Mouse (Mus musculus) heart, adult 2 months (tissue): ENCODE results near the gene Snrpf.

Experiments
- CTCF ChIP-seq: fragments of 200-600 bp; IDR thresholded peaks from 2 replicates; pipeline ENCODE4 v1.8.1; 2022; ENCODE audit warnings: antibody characterized with exemption, mild to moderate bottlenecking, moderate library complexity
- EP300 ChIP-seq: fragments of 200-500 bp; IDR thresholded peaks from 2 replicates; pipeline ENCODE4 v1.6.1; 2011; ENCODE audit warnings: low read depth, low read length, control low read depth; ENCODE audit not compliant: insufficient read depth
- POLR2A ChIP-seq: fragments of 200-500 bp; IDR thresholded peaks from 2 replicates; pipeline ENCODE4 v1.6.1; 2011; ENCODE audit warnings: mild to moderate bottlenecking, low read depth, low read length, control low read depth; ENCODE audit not compliant: insufficient read depth

GRCm38 (mm10) chr10:93596641-93597040, 7.1 kb upstream of the Snrpf start:
- TF ChIP-seq CTCF (no peak), EP300 (no peak), POLR2A (no peak)
